Mouse (Mus musculus) macrophage (primary cell): ENCODE data around the gene Trp53tg5. TPM values are rescaled to one million over a fixed set of nuclear protein-coding genes. Genes with fewer than 3 reads are reported as not detected.

Experiments used
- H3K27ac ChIP-seq: fragments of 350-480 bp; formaldehyde crosslinking; 2 replicates; pipeline ENCODE4 v1.9.0; 2021
- H3K36me3 ChIP-seq: fragments of 350-480 bp; formaldehyde crosslinking; 2 replicates; pipeline ENCODE4 v1.9.0; 2021; ENCODE audit errors: inconsistent target
- H3K4me3 ChIP-seq: fragments of 350-480 bp; formaldehyde crosslinking; 2 replicates; pipeline ENCODE4 v1.9.0; 2021; ENCODE audit errors: inconsistent target
- H3K79me2 ChIP-seq: fragments of 350-480 bp; formaldehyde crosslinking; 2 replicates; pipeline ENCODE4 v1.9.0; 2021; ENCODE audit errors: inconsistent target
- WGBS: methylation state at CpG from one replicate; pipeline ENCODE4 v1.1.7; 2026; ENCODE audit warnings: inconsistent platforms; ENCODE audit not compliant: missing documents; 5-methylcytosine and 5-hydroxymethylcytosine counted together
- polyA plus RNA-seq: library from polyadenylated mRNA; stranded (reverse); fragments of 250-400 nt; gene quantifications from 3 replicates; pipeline ENCODE4 v1.2.4, GENCODE M21; 2018; ENCODE audit warnings: inconsistent platforms

Trp53tg5 gene
- polyA plus RNA-seq, 1 experiment from 2014 or later, result not detected

- Histone ChIP-seq H3K27ac (no peak overlapping the region), H3K36me3 (peaks cover 48% of the 10 kb centered on the region), H3K79me2 (no peaks in the 10 kb centered on the region; the same call in 1 of the 2 replicates), H3K4me3 (no peak overlapping the region)
- WGBS, result 83% methylated on average over 11 of the region's 11 CpGs
Observed at GRCm38 (mm10) chr2:164423464-164423863, 50.1 kb downstream of the Trp53tg5 start.

GRCm38 (mm10) chr2:164422675-164423393, 50.7 kb downstream of the Trp53tg5 start:
- WGBS, result 74% methylated on average over 15 of the region's 15 CpGs
- H3K36me3 ChIP-seq, result peaks cover 42% of the 10 kb centered on the region
- no peak overlapping the region for H3K27ac ChIP-seq
- H3K79me2 ChIP-seq, result no peaks in the 10 kb centered on the region; the same call in 1 of the 2 replicates
- no peak overlapping the region for H3K4me3 ChIP-seq

GRCm38 (mm10) chr2:164421979-164422378, 51.5 kb downstream of the Trp53tg5 start:
- Histone ChIP-seq H3K4me3 (no peak overlapping the region), H3K27ac (no peak overlapping the region), H3K36me3 (peaks cover 34% of the 10 kb centered on the region), H3K79me2 (no peaks in the 10 kb centered on the region)
- WGBS, result 95% methylated on average over 8 of the region's 8 CpGs

- H3K79me2 ChIP-seq, result no peaks in the 10 kb centered on the region
- peaks cover 27% of the 10 kb centered on the region for H3K36me3 ChIP-seq
- 92% methylated on average over 7 of the region's 7 CpGs for WGBS
- H3K27ac ChIP-seq, result no peak overlapping the region
- no peak overlapping the region for H3K4me3 ChIP-seq
Observed at GRCm38 (mm10) chr2:164421306-164421705, 52.2 kb downstream of the Trp53tg5 start.

Other genes with a start within 250 kb of the Trp53tg5 start
- gene Svs2, start 235.3 kb downstream of the Trp53tg5 start, polyA plus RNA-seq, result not detected in 3 replicates
- not detected in 3 replicates for gene Svs3b, start 217.1 kb downstream of the Trp53tg5 start, polyA plus RNA-seq
- not detected in 3 replicates for gene Svs4, start 195.3 kb downstream of the Trp53tg5 start, polyA plus RNA-seq
- not detected in 3 replicates for gene Svs3a, start 184.5 kb downstream of the Trp53tg5 start, polyA plus RNA-seq
- gene Svs6, start 157.0 kb downstream of the Trp53tg5 start, polyA plus RNA-seq, result not detected in 3 replicates
- gene Svs5, start 141.0 kb downstream of the Trp53tg5 start, polyA plus RNA-seq, result not detected in 3 replicates
- 0.24 to 1.3 TPM (median 0.90 TPM) in 3 replicates for gene Slpi, start 84.6 kb downstream of the Trp53tg5 start, polyA plus RNA-seq
- not detected in 3 replicates for gene Rbpjl, start 70.6 kb downstream of the Trp53tg5 start, polyA plus RNA-seq
- not detected in 3 replicates for gene Matn4, start 68.6 kb downstream of the Trp53tg5 start, polyA plus RNA-seq
- 114 to 215 TPM (median 133 TPM) in 3 replicates for gene Sdc4, start 29.8 kb downstream of the Trp53tg5 start, polyA plus RNA-seq
- 6.9 to 30.0 TPM (median 27.8 TPM) in 3 replicates for gene Sys1, start 16.8 kb downstream of the Trp53tg5 start, polyA plus RNA-seq
- 0.30 TPM in 1 of 3 replicates, not detected in the others for gene Gm20458, start 12.8 kb downstream of the Trp53tg5 start, polyA plus RNA-seq
- gene Dbndd2, start 12.4 kb upstream of the Trp53tg5 start, polyA plus RNA-seq, result 13.0 to 46.6 TPM (median 28.5 TPM) in 3 replicates
- 58.4 to 92.7 TPM (median 64.5 TPM) in 3 replicates for gene Pigt, start 23.8 kb upstream of the Trp53tg5 start, polyA plus RNA-seq
- not detected in 3 replicates for gene Wfdc2, start 88.7 kb upstream of the Trp53tg5 start, polyA plus RNA-seq
- gene Spint3, start 99.7 kb upstream of the Trp53tg5 start, polyA plus RNA-seq, result not detected in 3 replicates
- not detected in 3 replicates for gene Wfdc6a, start 111.7 kb upstream of the Trp53tg5 start, polyA plus RNA-seq
- gene Eppin, start 119.9 kb upstream of the Trp53tg5 start, polyA plus RNA-seq, result not detected in 3 replicates
- not detected in 3 replicates for gene Wfdc6b, start 139.8 kb upstream of the Trp53tg5 start, polyA plus RNA-seq
- gene Wfdc8, start 139.9 kb upstream of the Trp53tg5 start, polyA plus RNA-seq, result not detected in 3 replicates
- gene Wfdc16, start 165.1 kb upstream of the Trp53tg5 start, polyA plus RNA-seq, result not detected in 3 replicates
- not detected in 3 replicates for gene Wfdc10, start 182.3 kb upstream of the Trp53tg5 start, polyA plus RNA-seq
- not detected in 3 replicates for gene Wfdc9, start 182.9 kb upstream of the Trp53tg5 start, polyA plus RNA-seq
- not detected in 3 replicates for gene Wfdc11, start 200.4 kb upstream of the Trp53tg5 start, polyA plus RNA-seq
- not detected in 3 replicates for gene Wfdc13, start 211.4 kb upstream of the Trp53tg5 start, polyA plus RNA-seq
- not detected in 3 replicates for gene Spint4, start 224.8 kb upstream of the Trp53tg5 start, polyA plus RNA-seq
- gene Spint5, start 241.6 kb upstream of the Trp53tg5 start, polyA plus RNA-seq, result not detected in 3 replicates